Mouse (Mus musculus) layer of hippocampus, adult 9-10 months (tissue): ENCODE measurements around the gene Higd1a.

Source experiments
- DNase-seq: peaks from one replicate; pipeline ENCODE4 v3.0.0; 2022; ENCODE audit warnings: low spot score

The Higd1a gene

GRCm38 (mm10) chr9:121858153-121858488, at the start of gene Higd1a:
Higd1a (minus strand) TSS chr9:121858362.
- DNase-seq: no peak

- DNase-seq: no peak
Measured at GRCm38 (mm10) chr9:121907356-121908070, 49.4 kb upstream of the Higd1a start.

- DNase-seq: no peak
Measured at GRCm38 (mm10) chr9:121906456-121906855, 48.3 kb upstream of the Higd1a start.

- no peak for DNase-seq
Measured at GRCm38 (mm10) chr9:121905556-121906185, 47.5 kb upstream of the Higd1a start.

- DNase-seq: no peak
Measured at GRCm38 (mm10) chr9:121904946-121905345, 46.8 kb upstream of the Higd1a start.

GRCm38 (mm10) chr9:121904319-121904718, 46.2 kb upstream of the Higd1a start:
- DNase-seq: no peak

- no peak for DNase-seq
Measured at GRCm38 (mm10) chr9:121903476-121904305, 45.5 kb upstream of the Higd1a start.

- no peak for DNase-seq
Measured at GRCm38 (mm10) chr9:121901710-121902700, 43.8 kb upstream of the Higd1a start.

GRCm38 (mm10) chr9:121900282-121900855, 42.2 kb upstream of the Higd1a start:
- DNase-seq: no peak

- DNase-seq: no peak
Measured at GRCm38 (mm10) chr9:121899306-121899705, 41.1 kb upstream of the Higd1a start.

GRCm38 (mm10) chr9:121898245-121898644, 40.1 kb upstream of the Higd1a start, which contains the start of gene Ackr2:
Ackr2 (plus strand) TSS chr9:121898355.
- no peak for DNase-seq

- DNase-seq: no peak
Measured at GRCm38 (mm10) chr9:121896820-121897219, 38.7 kb upstream of the Higd1a start.

- DNase-seq: no peak
Measured at GRCm38 (mm10) chr9:121895392-121895993, 37.3 kb upstream of the Higd1a start.

GRCm38 (mm10) chr9:121894447-121894846, 36.3 kb upstream of the Higd1a start:
- DNase-seq: no peak

GRCm38 (mm10) chr9:121892057-121892687, 34.0 kb upstream of the Higd1a start:
- DNase-seq: no peak

- DNase-seq: no peak
Measured at GRCm38 (mm10) chr9:121891301-121891700, 33.1 kb upstream of the Higd1a start.

- DNase-seq: no peak
Measured at GRCm38 (mm10) chr9:121890441-121890941, 32.3 kb upstream of the Higd1a start.

- no peak for DNase-seq
Measured at GRCm38 (mm10) chr9:121889927-121890440, 31.8 kb upstream of the Higd1a start.

GRCm38 (mm10) chr9:121882015-121882457, 23.9 kb upstream of the Higd1a start:
- no peak for DNase-seq

GRCm38 (mm10) chr9:121881301-121881700, 23.1 kb upstream of the Higd1a start:
- DNase-seq: no peak
